ENCODE assay signal across 23 mouse cellular contexts in the genomic region with DNA sequence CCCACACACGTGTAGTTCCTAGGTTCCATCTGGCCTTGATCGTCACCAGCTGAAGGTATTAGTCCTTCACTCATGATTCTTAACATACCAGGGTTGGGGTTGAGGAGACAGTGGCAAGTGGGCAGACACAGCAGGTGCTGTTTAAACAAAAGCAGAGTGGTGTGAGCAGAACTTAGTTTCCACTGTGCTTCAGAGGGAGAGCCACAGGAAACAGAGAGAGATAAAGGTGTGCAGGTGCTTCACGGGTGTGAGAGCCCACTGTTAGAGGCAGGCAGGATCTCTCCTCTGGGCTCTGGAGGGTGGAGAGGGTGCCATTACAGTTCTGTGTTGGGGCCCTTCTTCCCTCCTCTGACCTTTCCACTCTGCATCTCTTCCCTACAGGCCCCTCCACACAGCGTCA. TPM values are rescaled to one million over a fixed set of nuclear protein-coding genes. Genes with fewer than 3 reads are reported as not detected.
"Had no signal": no experiment of that assay in that cellular context is flagged by ENCODE, and none has a peak within 500 bp of the region (broad histone marks: within the 10 kb centered on the region; RNA-seq: fewer than 3 reads in every experiment).

No protein-coding gene starts in this region.

- DNase-seq: kidney, adult 2 months; kidney, postnatal 25 days; layer of hippocampus, postnatal 36 days; liver, postnatal 0 days; lung, embryonic 14.5 days; lung, postnatal 10 days; lung, postnatal 4 days; midbrain, embryonic 14.5 days; right cerebral cortex, postnatal 25 days; spleen, adult 18-20 months had no signal

- H3K4me2 ChIP-seq: limb, embryonic 12.5 days; limb, embryonic 15.5 days; liver, embryonic 11.5 days; lung, embryonic 14.5 days; midbrain, embryonic 11.5 days; neural tube, embryonic 12.5 days; neural tube, embryonic 15.5 days; stomach, embryonic 15.5 days had no signal

- H3K4me3 ChIP-seq: layer of hippocampus, adult 2 months; left cerebral cortex, adult 2 months; limb, embryonic 12.5 days; limb, embryonic 15.5 days; neural tube, embryonic 12.5 days; neural tube, embryonic 15.5 days; stomach, embryonic 15.5 days had no signal

- ATAC-seq: intestine, postnatal 0 days; liver, postnatal 0 days had no signal

- H3K9ac ChIP-seq: limb, embryonic 12.5 days; limb, embryonic 15.5 days; liver, embryonic 14.5 days; liver, postnatal 0 days; lung, embryonic 14.5 days; neural tube, embryonic 12.5 days; neural tube, embryonic 15.5 days; stomach, embryonic 15.5 days had no signal

- H3K27me3 ChIP-seq: limb, embryonic 12.5 days; limb, embryonic 15.5 days; neural tube, embryonic 12.5 days; neural tube, embryonic 15.5 days; stomach, embryonic 15.5 days had no signal

- H3K9me3 ChIP-seq: limb, embryonic 12.5 days; limb, embryonic 15.5 days; neural tube, embryonic 12.5 days; neural tube, embryonic 15.5 days; stomach, embryonic 15.5 days had no signal

- H3K27ac ChIP-seq: kidney, postnatal 0 days; layer of hippocampus, adult 2 months; left cerebral cortex, adult 2 months; limb, embryonic 12.5 days; limb, embryonic 15.5 days; liver, embryonic 14.5 days; neural tube, embryonic 12.5 days; neural tube, embryonic 15.5 days; stomach, embryonic 15.5 days had no signal

- H3K4me1 ChIP-seq: limb, embryonic 12.5 days; neural tube, embryonic 12.5 days; stomach, embryonic 15.5 days had no signal

RNA-seq across cellular contexts. Expression of a gene that starts 29.2 kb away (rescaled TPM):
- total RNA-seq: megakaryocyte-erythroid progenitor cell, adult 5-6 weeks had no signal
